Mouse (Mus musculus): ENCODE measurements around the gene Micu1.

Gene Micu1

GRCm38 (mm10) chr10:59774141-59774534 is 71.9 kb downstream of the Micu1 start:
- DNase-seq (ENCODE audit: low read depth, low spot score) = no peak

GRCm38 (mm10) chr10:59777246-59777645 is 75.0 kb downstream of the Micu1 start:
- no peak for DNase-seq (ENCODE audit: low read depth, low spot score)

- DNase-seq (ENCODE audit: low read depth, low spot score) = no peak
These were observed 75.9 kb downstream of the Micu1 start for GRCm38 (mm10) chr10:59778137-59778710.

- DNase-seq (ENCODE audit: low read depth, low spot score) = no peak
These were observed 78.4 kb downstream of the Micu1 start for GRCm38 (mm10) chr10:59780698-59781097.

- no peak for DNase-seq (ENCODE audit: low read depth, low spot score)
These were observed 79.1 kb downstream of the Micu1 start for GRCm38 (mm10) chr10:59781205-59781931.

GRCm38 (mm10) chr10:59784731-59785685 is 82.7 kb downstream of the Micu1 start:
- DNase-seq (ENCODE audit: low read depth, low spot score) = no peak

GRCm38 (mm10) chr10:59786289-59786688 is 84.0 kb downstream of the Micu1 start:
- no peak for DNase-seq (ENCODE audit: low read depth, low spot score)

GRCm38 (mm10) chr10:59787140-59787800 is 85.0 kb downstream of the Micu1 start:
- no peak for DNase-seq (ENCODE audit: low read depth, low spot score)

GRCm38 (mm10) chr10:59787870-59788269 is 85.6 kb downstream of the Micu1 start:
- DNase-seq (ENCODE audit: low read depth, low spot score) = no peak

- DNase-seq (ENCODE audit: low read depth, low spot score) = no peak
These were observed 88.1 kb downstream of the Micu1 start for GRCm38 (mm10) chr10:59790291-59790929.

- DNase-seq (ENCODE audit: low read depth, low spot score) = no peak
These were observed 89.6 kb downstream of the Micu1 start for GRCm38 (mm10) chr10:59791896-59792295.

- no peak for DNase-seq (ENCODE audit: low read depth, low spot score)
These were observed 90.4 kb downstream of the Micu1 start for GRCm38 (mm10) chr10:59792575-59793176.

- DNase-seq (ENCODE audit: low read depth, low spot score) = no peak
These were observed 91.2 kb downstream of the Micu1 start for GRCm38 (mm10) chr10:59793454-59793853.

GRCm38 (mm10) chr10:59795085-59795484 is 92.8 kb downstream of the Micu1 start:
- DNase-seq (ENCODE audit: low read depth, low spot score) = no peak

GRCm38 (mm10) chr10:59795902-59796301 is 93.6 kb downstream of the Micu1 start:
- no peak for DNase-seq (ENCODE audit: low read depth, low spot score)

- no peak for DNase-seq (ENCODE audit: low read depth, low spot score)
These were observed 96.1 kb downstream of the Micu1 start for GRCm38 (mm10) chr10:59798371-59798770.

GRCm38 (mm10) chr10:59799303-59800044 is 97.2 kb downstream of the Micu1 start:
- no peak for DNase-seq (ENCODE audit: low read depth, low spot score)

GRCm38 (mm10) chr10:59800159-59800558 is 97.9 kb downstream of the Micu1 start:
- no peak for DNase-seq (ENCODE audit: low read depth, low spot score)

GRCm38 (mm10) chr10:59800826-59801501 is 98.7 kb downstream of the Micu1 start:
- no peak for DNase-seq (ENCODE audit: low read depth, low spot score)

- no peak for DNase-seq (ENCODE audit: low read depth, low spot score)
These were observed 106.4 kb downstream of the Micu1 start for GRCm38 (mm10) chr10:59808677-59809076.

Data from retina, adult 2 months (tissue).